ENCODE assay signal across 8 mouse cellular contexts in the genomic region with DNA sequence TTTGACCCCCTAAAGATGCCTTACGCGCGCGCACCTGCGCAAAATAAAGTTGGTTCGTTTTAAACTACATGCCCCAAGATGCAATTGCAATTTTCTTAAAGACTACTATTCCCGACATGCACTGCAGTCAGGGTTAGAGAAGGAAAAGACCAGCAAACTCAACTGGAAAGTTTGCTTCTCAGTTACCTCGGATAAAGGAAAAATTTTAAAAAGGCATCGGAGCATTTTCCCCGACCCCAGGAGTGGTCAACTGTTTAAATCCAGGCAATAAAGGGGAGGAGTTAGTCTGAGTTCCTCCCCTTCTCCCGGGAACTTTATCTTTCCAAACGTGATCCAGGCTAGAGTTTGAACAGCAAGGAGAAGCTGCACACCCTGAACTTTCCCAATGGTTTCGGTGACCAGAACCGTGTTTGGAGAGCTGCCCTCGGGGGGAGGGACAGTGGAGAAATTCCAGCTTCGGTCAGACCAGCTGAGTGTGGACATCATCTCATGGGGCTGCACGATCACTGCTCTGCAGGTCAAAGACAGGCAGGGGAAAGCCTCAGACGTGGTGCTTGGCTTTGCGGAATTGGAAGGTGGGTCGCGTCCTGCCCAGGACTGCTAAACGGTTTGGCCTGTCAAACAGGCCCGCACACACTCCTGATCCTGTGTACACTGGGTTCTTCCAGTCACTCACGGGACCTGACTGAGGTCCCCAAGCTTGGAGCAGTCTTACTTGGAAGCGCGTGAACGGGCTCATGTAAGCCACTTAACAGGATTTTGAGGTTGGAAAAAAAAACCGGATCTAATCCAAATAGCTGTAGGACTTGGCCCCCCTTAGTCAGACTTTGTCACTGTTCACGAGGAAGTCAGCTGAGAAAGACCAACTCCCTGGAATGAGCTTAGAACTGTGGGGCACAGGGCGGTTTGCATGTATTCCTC. TPM values are rescaled to one million over a fixed set of nuclear protein-coding genes. Genes with fewer than 3 reads are reported as not detected.
DNase-seq lines count a peak whose midpoint lies in the region; ATAC-seq lines count a peak whose summit lies in the region.

A gene (plus strand): TSS at position 141 of the 921 bp plus-strand sequence.

- ATAC-seq in intestine, embryonic 16.5 days = peak; percentile 85

- WGBS in embryonic facial prominence, embryonic 10.5 days = 5% methylated on average over 30 of the region's 30 CpGs
- WGBS in intestine, embryonic 16.5 days = 4% methylated on average over 30 of the region's 30 CpGs
- 9% methylated on average over 30 of the region's 30 CpGs for WGBS in limb, embryonic 10.5 days
- WGBS in midbrain, embryonic 10.5 days = 5% methylated on average over 30 of the region's 30 CpGs

- peak within 1 kb of the TSS; percentile 88 for H3K4me2 ChIP-seq in intestine, embryonic 16.5 days (ENCODE audit: low read depth, low read length)

- H3K4me1 ChIP-seq in embryonic facial prominence, embryonic 10.5 days = peaks cover 26% of the 10 kb centered on the region
- peaks cover 5% of the 10 kb centered on the region; the same call in 1 of the 2 replicates for H3K4me1 ChIP-seq in intestine, embryonic 16.5 days (ENCODE audit: control insufficient read depth, insufficient read depth, low read length)
- peaks cover 11% of the 10 kb centered on the region for H3K4me1 ChIP-seq in limb, embryonic 10.5 days
- H3K4me1 ChIP-seq in midbrain, embryonic 10.5 days = peaks cover 26% of the 10 kb centered on the region

- no peaks in the 10 kb centered on the region for H3K9me3 ChIP-seq in embryonic facial prominence, embryonic 10.5 days
- H3K9me3 ChIP-seq in intestine, embryonic 16.5 days (ENCODE audit: control insufficient read depth, low read length) = no peaks in the 10 kb centered on the region
- H3K9me3 ChIP-seq in limb, embryonic 10.5 days (replicated peaks) = no peaks in the 10 kb centered on the region
- H3K9me3 ChIP-seq in midbrain, embryonic 10.5 days (replicated peaks) = no peaks in the 10 kb centered on the region

- H3K9ac ChIP-seq in intestine, embryonic 16.5 days (ENCODE audit: low read depth, low read length) = peak within 1 kb of the TSS; percentile 78

- peak; percentile 9 to 19 for DNase-seq in spleen, adult 18-20 months
- DNase-seq in spleen, postnatal 14 days (ENCODE audit: low spot score in 2 of 2) = no peak
- DNase-seq in embryonic facial prominence, embryonic 10.5 days (ENCODE audit: low spot score) = peak; percentile 53
- DNase-seq in heart, adult 11 months = peak; percentile 98
- peak; percentile 59 for DNase-seq in limb, embryonic 10.5 days (ENCODE audit: low spot score)
- peak; percentile 43 for DNase-seq in midbrain, embryonic 10.5 days (ENCODE audit: low spot score)
- DNase-seq in right cerebral cortex, postnatal 36 days (ENCODE audit: low spot score in 2 of 2) = peak; percentile 9 to 42

- 0 out of 2 replicates have a peak, but pooled peaks cover 3% of the 10 kb centered on the region for H3K27me3 ChIP-seq in embryonic facial prominence, embryonic 10.5 days (replicated peaks; ENCODE audit: low read depth, poor library complexity, severe bottlenecking)
- no peaks in the 10 kb centered on the region for H3K27me3 ChIP-seq in intestine, embryonic 16.5 days (replicated peaks; ENCODE audit: control insufficient read depth, insufficient read depth, low read length)
- no peaks in the 10 kb centered on the region for H3K27me3 ChIP-seq in limb, embryonic 10.5 days (ENCODE audit: low read depth, poor library complexity, severe bottlenecking)
- H3K27me3 ChIP-seq in midbrain, embryonic 10.5 days (ENCODE audit: low read depth, poor library complexity, severe bottlenecking) = 0 out of 2 replicates have a peak, but pooled peaks cover 7% of the 10 kb centered on the region

- peak within 1 kb of the TSS; percentile 66 for H3K4me3 ChIP-seq in embryonic facial prominence, embryonic 10.5 days
- peak within 1 kb of the TSS; percentile 65 for H3K4me3 ChIP-seq in intestine, embryonic 16.5 days (ENCODE audit: low read length)
- H3K4me3 ChIP-seq in limb, embryonic 10.5 days = peak within 1 kb of the TSS; percentile 65
- H3K4me3 ChIP-seq in midbrain, embryonic 10.5 days = peak within 1 kb of the TSS; percentile 61

- no peaks in the 10 kb centered on the region for H3K36me3 ChIP-seq in embryonic facial prominence, embryonic 10.5 days (replicated peaks)
- H3K36me3 ChIP-seq in intestine, embryonic 16.5 days (ENCODE audit: control insufficient read depth, insufficient read depth, low read length) = no peaks in the 10 kb centered on the region
- H3K36me3 ChIP-seq in limb, embryonic 10.5 days = no peaks in the 10 kb centered on the region
- H3K36me3 ChIP-seq in midbrain, embryonic 10.5 days = no peaks in the 10 kb centered on the region

- peak within 1 kb of the TSS; percentile 81 for H3K27ac ChIP-seq in embryonic facial prominence, embryonic 10.5 days (replicated peaks)
- peak within 1 kb of the TSS; percentile 98 for H3K27ac ChIP-seq in intestine, embryonic 16.5 days (ENCODE audit: low read length)
- H3K27ac ChIP-seq in limb, embryonic 10.5 days = peak within 1 kb of the TSS; percentile 85
- peak within 1 kb of the TSS; percentile 76 for H3K27ac ChIP-seq in midbrain, embryonic 10.5 days (replicated peaks)

RNA-seq across cellular contexts. Expression of the gene that starts here (rescaled TPM):
- 13.8 and 17.6 TPM in 2 replicates for polyA plus RNA-seq in embryonic facial prominence, embryonic 10.5 days (2016; fragmentation: Nextera tagmentation; extraction: Ambion mirVana)
- 101 and 113 TPM in 2 replicates for polyA plus RNA-seq in intestine, embryonic 16.5 days (2015; fragmentation: Nextera tagmentation; extraction: Ambion mirVana)
- polyA plus RNA-seq in limb, embryonic 10.5 days (2016; fragmentation: Nextera tagmentation; extraction: Ambion mirVana) = 11.5 and 12.8 TPM in 2 replicates
- polyA plus RNA-seq in midbrain, embryonic 10.5 days (2016; fragmentation: Nextera tagmentation; extraction: Ambion mirVana) = 8.1 and 9.9 TPM in 2 replicates

Comparison
In these comparisons a context has a peak if more than half of its experiments do, and no peak if none do; other contexts are left out.
1. DNase-seq: peak in spleen, adult 18-20 months (2 of 2), embryonic facial prominence, embryonic 10.5 days (single experiment), heart, adult 11 months (single experiment), limb, embryonic 10.5 days (single experiment), midbrain, embryonic 10.5 days (single experiment) and right cerebral cortex, postnatal 36 days (2 of 2); none in spleen, postnatal 14 days (0 of 2).
2. Peak in every context shown above with its lines, with median percentiles within 50 percentile points of each other: H3K27ac ChIP-seq and H3K4me3 ChIP-seq.